Mouse (Mus musculus) olfactory bulb, adult 2 months (tissue): ENCODE results near the gene Lcn9.

ENCODE experiments used
- CTCF ChIP-seq: fragments of 200-500 bp; IDR thresholded peaks from 2 replicates; pipeline ENCODE4 v1.5.1; 2012; ENCODE audit warnings: low read depth, mild to moderate bottlenecking, low read length, moderate library complexity; ENCODE audit not compliant: insufficient read depth
- POLR2A ChIP-seq: fragments of 200-500 bp; IDR thresholded peaks from 2 replicates; pipeline ENCODE4 v1.6.1; 2012; ENCODE audit warnings: mild to moderate bottlenecking, low read depth, low read length, moderate library complexity; ENCODE audit not compliant: insufficient read depth

- no peak for TF ChIP-seq POLR2A
- TF ChIP-seq CTCF, result no peak
These were observed 46.2 kb upstream of the Lcn9 start, which contains the start of gene Lcn11 for GRCm38 (mm10) chr2:25776717-25777116.
